Mouse (Mus musculus): ENCODE results near the gene Mypop. TPM values are rescaled to one million over a fixed set of nuclear protein-coding genes. Genes with fewer than 3 reads are reported as not detected.

Gene Mypop
- total RNA-seq, 2 experiments from 2014 or later: 0.43 TPM; not detected in 1

Other genes with a start within 250 kb of the Mypop start
- gene Psg19, start 192.7 kb upstream of the Mypop start, total RNA-seq (2015; ENCODE audit: low replicate concordance): 0.84 TPM in 1 of 2 replicates, not detected in the other
- not detected in 2 replicates for gene Psg19, start 192.7 kb upstream of the Mypop start, total RNA-seq (2017; ENCODE audit: low replicate concordance)
- not detected in 2 replicates for gene Psg17, start 169.6 kb upstream of the Mypop start, total RNA-seq (2015; ENCODE audit: low replicate concordance)
- not detected in 2 replicates for gene Psg17, start 169.6 kb upstream of the Mypop start, total RNA-seq (2017; ENCODE audit: low replicate concordance)
- not detected in 2 replicates for gene Mill2, start 151.3 kb upstream of the Mypop start, total RNA-seq (2015; ENCODE audit: low replicate concordance)
- 0.42 TPM in 1 of 2 replicates, not detected in the other for gene Mill2, start 151.3 kb upstream of the Mypop start, total RNA-seq (2017; ENCODE audit: low replicate concordance)
- gene Pglyrp1, start 119.9 kb upstream of the Mypop start, total RNA-seq (2015; ENCODE audit: low replicate concordance): 330 and 397 TPM in 2 replicates
- gene Pglyrp1, start 119.9 kb upstream of the Mypop start, total RNA-seq (2017; ENCODE audit: low replicate concordance): 26.8 and 56.7 TPM in 2 replicates
- gene Ccdc61, start 80.8 kb upstream of the Mypop start, total RNA-seq (2015; ENCODE audit: low replicate concordance): 5.2 TPM in 1 of 2 replicates, not detected in the other
- gene Ccdc61, start 80.8 kb upstream of the Mypop start, total RNA-seq (2017; ENCODE audit: low replicate concordance): 5.8 and 16.9 TPM in 2 replicates
- gene Nova2, start 65.4 kb upstream of the Mypop start, total RNA-seq (2015; ENCODE audit: low replicate concordance): not detected in 2 replicates
- not detected in 2 replicates for gene Nova2, start 65.4 kb upstream of the Mypop start, total RNA-seq (2017; ENCODE audit: low replicate concordance)
- not detected in 2 replicates for gene Nanos2, start 3.8 kb upstream of the Mypop start, total RNA-seq (2015; ENCODE audit: low replicate concordance)
- not detected in 2 replicates for gene Nanos2, start 3.8 kb upstream of the Mypop start, total RNA-seq (2017; ENCODE audit: low replicate concordance)
- gene Irf2bp1, start 12.8 kb downstream of the Mypop start, total RNA-seq (2015; ENCODE audit: low replicate concordance): 5.6 and 7.3 TPM in 2 replicates
- gene Irf2bp1, start 12.8 kb downstream of the Mypop start, total RNA-seq (2017; ENCODE audit: low replicate concordance): 0.77 and 3.9 TPM in 2 replicates
- not detected in 2 replicates for gene Foxa3, start 32.3 kb downstream of the Mypop start, total RNA-seq (2015; ENCODE audit: low replicate concordance)
- gene Foxa3, start 32.3 kb downstream of the Mypop start, total RNA-seq (2017; ENCODE audit: low replicate concordance): not detected in 2 replicates
- gene Sympk, start 33.1 kb downstream of the Mypop start, total RNA-seq (2015; ENCODE audit: low replicate concordance): 15.2 and 35.9 TPM in 2 replicates
- gene Sympk, start 33.1 kb downstream of the Mypop start, total RNA-seq (2017; ENCODE audit: low replicate concordance): 7.8 and 21.0 TPM in 2 replicates
- not detected in 2 replicates for gene Rsph6a, start 63.4 kb downstream of the Mypop start, total RNA-seq (2015; ENCODE audit: low replicate concordance)
- not detected in 2 replicates for gene Rsph6a, start 63.4 kb downstream of the Mypop start, total RNA-seq (2017; ENCODE audit: low replicate concordance)
- 1.9 and 3.1 TPM in 2 replicates for gene Dmwd, start 85.0 kb downstream of the Mypop start, total RNA-seq (2015; ENCODE audit: low replicate concordance)
- 1.0 and 2.6 TPM in 2 replicates for gene Dmwd, start 85.0 kb downstream of the Mypop start, total RNA-seq (2017; ENCODE audit: low replicate concordance)
- 3.8 TPM in 1 of 2 replicates, not detected in the other for gene Dmpk, start 92.6 kb downstream of the Mypop start, total RNA-seq (2015; ENCODE audit: low replicate concordance)
- 4.3 and 6.0 TPM in 2 replicates for gene Dmpk, start 92.6 kb downstream of the Mypop start, total RNA-seq (2017; ENCODE audit: low replicate concordance)
- 0.42 TPM in 1 of 2 replicates, not detected in the other for gene Six5, start 103.3 kb downstream of the Mypop start, total RNA-seq (2015; ENCODE audit: low replicate concordance)
- gene Six5, start 103.3 kb downstream of the Mypop start, total RNA-seq (2017; ENCODE audit: low replicate concordance): not detected in 2 replicates
- not detected in 2 replicates for gene Gm4969, start 127.1 kb downstream of the Mypop start, total RNA-seq (2015; ENCODE audit: low replicate concordance)
- 0.28 TPM in 1 of 2 replicates, not detected in the other for gene Gm4969, start 127.1 kb downstream of the Mypop start, total RNA-seq (2017; ENCODE audit: low replicate concordance)
- gene Fbxo46, start 128.6 kb downstream of the Mypop start, total RNA-seq (2015; ENCODE audit: low replicate concordance): 0.21 and 0.77 TPM in 2 replicates
- gene Fbxo46, start 128.6 kb downstream of the Mypop start, total RNA-seq (2017; ENCODE audit: low replicate concordance): 2.1 and 2.5 TPM in 2 replicates
- gene Qpctl, start 158.0 kb downstream of the Mypop start, total RNA-seq (2015; ENCODE audit: low replicate concordance): 1.3 and 6.7 TPM in 2 replicates
- gene Qpctl, start 158.0 kb downstream of the Mypop start, total RNA-seq (2017; ENCODE audit: low replicate concordance): 0.70 and 1.3 TPM in 2 replicates
- gene Snrpd2, start 158.5 kb downstream of the Mypop start, total RNA-seq (2015; ENCODE audit: low replicate concordance): 15.0 TPM in 2 replicates
- 20.2 and 22.0 TPM in 2 replicates for gene Snrpd2, start 158.5 kb downstream of the Mypop start, total RNA-seq (2017; ENCODE audit: low replicate concordance)
- 0.42 TPM in 1 of 2 replicates, not detected in the other for gene Gipr, start 174.9 kb downstream of the Mypop start, total RNA-seq (2015; ENCODE audit: low replicate concordance)
- not detected in 2 replicates for gene Gipr, start 174.9 kb downstream of the Mypop start, total RNA-seq (2017; ENCODE audit: low replicate concordance)
- 1.5 and 2.1 TPM in 2 replicates for gene Eml2, start 185.2 kb downstream of the Mypop start, total RNA-seq (2015; ENCODE audit: low replicate concordance)
- gene Eml2, start 185.2 kb downstream of the Mypop start, total RNA-seq (2017; ENCODE audit: low replicate concordance): 2.8 and 3.7 TPM in 2 replicates
- 0.19 TPM in 1 of 2 replicates, not detected in the other for gene Gpr4, start 221.3 kb downstream of the Mypop start, total RNA-seq (2015; ENCODE audit: low replicate concordance)
- gene Gpr4, start 221.3 kb downstream of the Mypop start, total RNA-seq (2017; ENCODE audit: low replicate concordance): not detected in 2 replicates
- 6.5 and 7.7 TPM in 2 replicates for gene Opa3, start 237.1 kb downstream of the Mypop start, total RNA-seq (2015; ENCODE audit: low replicate concordance)
- 2.1 and 5.6 TPM in 2 replicates for gene Opa3, start 237.1 kb downstream of the Mypop start, total RNA-seq (2017; ENCODE audit: low replicate concordance)

Data from erythroblast, adult 5-6 weeks (primary cell).